Mouse (Mus musculus) gastrocnemius, postnatal 14 days (tissue): ENCODE results near the gene Pdf. TPM values are rescaled to one million over a fixed set of nuclear protein-coding genes. Genes with fewer than 3 reads are reported as not detected.

Source experiments
- microRNA-seq, 2 experiments: library from miRNA; unstranded; fragments of <30 nt; microRNA quantifications; one replicate each; pipeline ENCODE4 v1.2.0; 2021
- total RNA-seq, 2 experiments: library from RNA; stranded (reverse); gene quantifications; 2 replicates each; pipeline ENCODE4 v1.2.3; 2021

The Pdf gene
- total RNA-seq, 2 experiments from 2014 or later: 35.3 to 36.0 TPM

Small RNAs within 50 kb of the gene (microRNA-seq; reads per million reads assigned to microRNA genes)
- 0.50 to 1.3 reads per million in 2 experiments for gene Mir7075

Other genes with a start within 250 kb of the Pdf start
- gene Has3, start 178.4 kb downstream of the Pdf start, total RNA-seq: 1 to 10 TPM; 1.3 to 2.3 TPM
- 10 to 100 TPM; 15.7 to 19.5 TPM for gene Utp4, start 155.0 kb downstream of the Pdf start, total RNA-seq
- 10 to 100 TPM; 11.0 to 13.9 TPM for gene Sntb2, start 112.9 kb downstream of the Pdf start, total RNA-seq
- gene Vps4a, start 17.4 kb downstream of the Pdf start, total RNA-seq: 10 to 100 TPM; 50.6 to 51.1 TPM
- gene Cog8, start 8.1 kb upstream of the Pdf start, total RNA-seq: 10 to 100 TPM; 16.9 to 17.7 TPM
- 10 to 100 TPM; 18.3 to 24.7 TPM for gene Nip7, start 8.3 kb upstream of the Pdf start, total RNA-seq
- gene Tmed6, start 17.0 kb upstream of the Pdf start, total RNA-seq: not detected
- gene Terf2, start 47.9 kb upstream of the Pdf start, total RNA-seq: 10 to 100 TPM; 10.1 to 15.9 TPM
- 10 to 100 TPM; 21.9 to 25.3 TPM for gene Cyb5b, start 102.0 kb upstream of the Pdf start, total RNA-seq
- gene Nfat5, start 244.9 kb upstream of the Pdf start, total RNA-seq: 10 to 100 TPM; 16.8 to 18.7 TPM